Mouse (Mus musculus): ENCODE results near the gene Ripor2.

Ripor2 gene

DNA sequence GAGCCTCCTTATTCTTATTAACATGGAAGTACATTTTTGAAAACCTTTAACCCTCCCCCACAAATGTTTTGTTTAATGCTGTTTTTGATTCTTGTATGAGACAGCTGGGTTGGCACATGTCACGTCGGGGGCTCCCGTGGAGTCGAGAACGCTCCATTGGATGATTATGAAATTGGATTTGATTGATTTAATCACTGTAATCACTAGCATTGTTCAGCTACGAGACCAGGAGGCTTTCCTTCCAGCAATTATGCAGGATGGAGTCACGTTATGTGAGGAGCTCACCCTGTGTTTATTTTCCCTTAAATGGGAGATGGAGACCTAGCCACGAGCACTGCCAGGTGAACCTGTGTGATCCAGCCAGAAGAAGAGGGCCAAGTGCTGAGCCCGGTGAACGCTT, at the start of gene Ripor2:
Ripor2 (plus strand) TSS at position 357 of the 400 bp plus-strand sequence.
- DNase-seq (ENCODE audit: extremely low spot score, low spot score) = no peak

DNA sequence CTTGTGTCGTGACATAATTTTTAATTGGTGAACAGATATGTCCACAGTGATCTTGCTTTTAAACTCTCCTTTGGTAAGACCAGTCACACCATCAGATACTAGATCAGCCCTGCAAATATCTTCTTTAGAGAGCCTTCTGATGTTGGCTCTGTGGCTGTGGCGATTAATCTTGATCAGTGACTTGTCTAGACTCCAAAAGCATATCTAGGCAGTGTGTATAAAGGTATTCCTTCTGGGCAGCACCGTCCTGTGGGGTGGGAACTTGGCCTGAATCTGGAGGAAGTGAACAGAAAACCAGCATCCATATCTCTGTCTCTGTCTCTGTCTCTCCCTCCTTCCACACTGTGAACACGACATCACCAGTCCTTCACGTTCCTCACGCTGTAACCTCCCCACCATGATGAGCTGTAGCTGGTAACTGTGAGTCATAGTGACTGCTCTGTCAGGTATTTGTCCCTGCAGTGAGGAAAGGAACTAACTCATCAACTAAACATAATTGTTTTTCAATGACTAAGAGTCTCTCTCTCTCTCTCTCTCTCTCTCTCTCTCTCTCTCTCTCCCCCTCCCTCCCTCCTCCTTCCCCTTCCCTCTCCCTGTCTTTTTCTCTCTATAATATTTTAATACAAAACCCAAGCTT, 45.3 kb upstream of the Ripor2 start:
- DNase-seq (ENCODE audit: extremely low spot score, low spot score) = no peak

DNA sequence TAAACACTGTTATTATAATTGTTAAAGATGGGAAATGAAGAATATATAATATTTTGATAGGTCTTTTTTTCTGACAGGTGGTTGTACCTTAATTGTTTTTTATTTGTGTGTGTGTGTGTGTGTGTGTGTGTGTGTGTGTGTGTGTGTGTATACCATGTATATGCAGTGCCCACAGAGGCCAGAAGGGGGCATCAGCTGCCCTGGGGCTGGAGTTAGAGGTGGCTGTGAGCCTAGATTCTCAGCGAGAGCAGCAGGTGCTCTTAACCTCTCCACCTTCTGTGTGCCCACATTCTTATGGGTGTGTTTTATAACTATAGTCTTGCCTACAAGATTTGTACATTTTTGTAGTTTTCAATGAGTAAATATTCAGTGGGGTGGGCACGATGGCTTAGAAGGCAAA, 44.0 kb upstream of the Ripor2 start:
- no peak for DNase-seq (ENCODE audit: extremely low spot score, low spot score)

DNA sequence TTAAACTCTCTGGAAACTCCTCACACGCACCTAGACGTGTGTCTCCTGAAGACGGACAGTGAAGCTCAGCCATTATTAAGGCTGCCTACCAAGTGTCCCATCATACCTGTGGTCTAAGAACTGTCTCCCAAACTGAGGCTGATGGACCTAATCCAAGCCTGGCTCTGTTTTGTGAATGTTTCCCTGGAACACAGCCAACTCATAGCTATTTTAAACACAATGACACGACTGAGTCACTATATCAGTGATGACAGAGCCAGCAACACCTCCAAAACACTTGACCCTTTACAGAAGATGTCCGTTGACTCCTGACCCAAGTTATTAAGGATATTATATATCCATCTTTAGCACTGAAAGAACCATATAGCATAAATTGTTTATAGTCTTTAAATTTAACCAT, 43.0 kb upstream of the Ripor2 start:
- no peak for DNase-seq (ENCODE audit: extremely low spot score, low spot score)

DNA sequence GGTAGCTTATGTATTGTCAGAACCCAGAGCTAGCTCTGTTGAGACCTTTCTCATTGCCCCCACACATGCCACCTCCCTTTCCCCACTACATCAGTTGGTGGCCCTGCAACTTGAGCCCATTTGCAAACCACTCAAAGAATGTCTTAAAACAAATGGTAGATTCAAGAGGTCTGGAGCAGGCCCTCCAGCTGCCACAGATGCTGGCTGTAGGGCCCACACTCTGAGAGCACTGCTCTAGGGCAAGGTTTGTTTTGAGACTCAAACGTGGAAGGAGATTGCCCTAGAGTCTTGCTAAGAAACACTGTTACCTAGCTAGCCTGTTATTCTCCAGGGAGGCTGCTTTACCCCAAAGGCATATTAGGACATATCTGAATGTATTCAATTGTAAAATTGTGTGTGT, 36.3 kb upstream of the Ripor2 start:
- DNase-seq (ENCODE audit: extremely low spot score, low spot score) = no peak

DNA sequence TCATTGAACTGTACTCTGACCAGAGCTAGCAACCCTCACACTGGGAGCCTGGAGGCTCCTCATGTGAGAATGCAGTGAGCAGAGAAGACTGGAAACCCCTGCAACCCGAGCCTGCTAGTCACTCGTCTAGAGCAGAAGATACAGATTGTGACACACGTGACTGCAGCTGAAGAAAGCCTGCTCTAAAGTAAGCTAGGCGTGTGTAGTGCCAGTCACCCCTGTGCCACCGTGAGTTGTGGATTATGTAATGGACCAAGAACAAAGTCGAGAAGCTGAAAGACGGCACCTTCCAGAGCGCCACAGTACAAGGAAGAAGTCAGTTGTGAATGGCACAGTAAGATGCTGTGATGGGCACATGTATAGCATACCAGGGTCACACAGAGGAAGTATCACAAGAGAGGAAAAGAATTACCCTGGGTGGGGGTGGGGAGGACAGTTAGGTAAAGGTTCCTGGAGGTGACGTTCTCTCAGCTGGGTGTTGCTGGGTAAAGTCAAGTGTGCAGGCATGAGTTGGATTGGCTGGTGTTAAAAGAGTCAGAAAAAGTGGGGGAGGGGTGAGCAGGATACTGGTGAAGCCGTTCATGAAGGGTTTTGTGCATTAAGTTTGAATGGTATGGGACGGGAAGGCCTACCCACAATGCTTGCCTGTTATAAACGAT, 35.1 kb upstream of the Ripor2 start:
- DNase-seq (ENCODE audit: extremely low spot score, low spot score) = no peak

DNA sequence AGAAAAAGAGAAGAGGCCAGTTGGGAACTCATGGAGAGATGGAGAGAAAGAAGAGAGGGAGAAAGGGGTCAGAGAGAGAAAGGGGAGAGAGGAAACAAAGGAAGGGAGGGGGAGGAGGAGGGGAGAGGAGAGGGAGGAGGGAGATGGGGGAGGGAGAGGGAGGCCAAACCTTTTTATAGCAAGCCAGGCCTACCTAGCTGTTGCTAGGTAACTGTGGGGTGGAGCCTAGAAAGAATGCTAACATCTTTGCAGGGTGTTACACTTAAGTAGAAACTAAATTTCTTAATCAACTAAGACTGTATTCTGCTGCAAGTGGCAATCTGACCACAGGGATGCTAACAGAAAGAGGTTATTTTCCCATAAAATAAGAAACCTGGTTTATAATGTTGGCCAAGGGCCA, 33.1 kb upstream of the Ripor2 start:
- no peak for DNase-seq (ENCODE audit: extremely low spot score, low spot score)

DNA sequence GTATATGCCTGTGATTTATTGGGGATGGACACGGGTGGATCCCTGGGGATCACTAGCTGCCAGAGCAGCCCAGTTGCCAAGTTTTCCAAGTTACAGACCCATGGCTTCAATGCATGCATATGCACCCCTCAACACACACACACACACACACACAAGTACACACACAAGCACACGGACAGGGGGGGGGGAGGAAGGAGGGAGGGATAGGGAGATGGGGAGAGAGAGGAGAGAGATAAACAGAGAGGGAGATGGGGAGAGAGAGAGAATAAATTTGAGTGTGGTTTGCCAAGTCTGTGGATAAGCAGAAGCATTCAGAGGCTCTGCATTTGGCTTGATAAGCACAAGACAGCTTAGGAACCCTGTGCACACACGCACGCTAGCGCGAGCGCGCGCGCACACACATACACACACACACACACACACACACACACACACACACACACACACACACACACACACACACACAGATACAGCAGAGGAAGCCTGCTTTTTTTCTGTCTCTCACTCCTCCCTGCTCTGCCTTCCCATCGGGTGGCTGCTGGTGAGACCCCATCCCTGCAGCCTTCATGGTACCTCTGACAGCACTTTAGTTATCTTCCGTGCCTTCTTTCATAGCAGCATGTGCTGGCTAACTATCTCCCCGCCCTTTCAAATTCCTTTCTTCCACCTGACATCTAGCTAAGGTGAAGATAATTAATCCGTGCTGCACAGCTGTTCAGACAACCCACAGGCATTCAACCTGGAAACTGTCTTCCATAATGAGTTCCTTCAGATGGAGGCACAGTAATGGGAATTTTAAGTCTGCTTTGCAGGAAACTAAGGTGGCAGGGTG, 30.7 kb upstream of the Ripor2 start:
- no peak for DNase-seq (ENCODE audit: extremely low spot score, low spot score)

DNA sequence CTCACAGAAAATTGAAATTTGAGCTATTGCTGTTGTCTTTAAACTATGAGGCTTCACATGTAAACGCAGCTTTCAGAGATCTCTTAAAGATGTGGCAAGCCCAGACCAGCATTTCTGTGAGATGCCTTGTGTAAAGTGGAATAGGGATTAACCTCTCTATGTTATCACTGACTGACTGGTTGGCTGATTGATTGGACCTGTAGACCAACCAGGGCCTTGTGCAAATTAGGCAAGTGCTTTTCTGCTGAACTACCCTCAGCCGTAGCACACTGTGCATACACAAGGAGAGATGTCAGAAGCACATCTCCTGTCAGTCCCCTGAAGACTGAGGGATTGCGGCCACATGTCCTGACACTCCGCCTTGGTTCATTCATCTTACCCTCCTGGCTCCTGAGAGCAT, 29.9 kb upstream of the Ripor2 start:
- DNase-seq (ENCODE audit: extremely low spot score, low spot score) = no peak

DNA sequence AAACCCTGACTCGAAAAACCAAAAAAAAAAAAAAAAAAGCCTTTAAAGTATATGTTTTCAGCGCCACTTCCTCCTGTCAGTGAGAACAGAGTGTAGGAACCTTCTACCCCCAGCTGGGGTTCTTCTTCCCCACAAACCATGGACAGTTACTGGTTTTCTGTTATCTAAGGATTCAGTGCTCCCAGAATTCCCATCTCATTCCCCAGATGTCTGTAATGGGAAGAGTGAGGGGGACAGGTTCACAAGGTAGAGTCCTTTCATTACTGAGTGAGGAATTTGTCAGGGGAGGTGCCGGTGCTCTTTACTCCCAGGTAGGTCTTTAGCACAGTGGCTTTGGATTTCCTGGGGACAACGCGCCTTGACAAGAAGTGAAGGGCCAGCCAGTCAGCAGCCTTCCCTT, 20.6 kb upstream of the Ripor2 start:
- DNase-seq (ENCODE audit: extremely low spot score, low spot score) = no peak

DNA sequence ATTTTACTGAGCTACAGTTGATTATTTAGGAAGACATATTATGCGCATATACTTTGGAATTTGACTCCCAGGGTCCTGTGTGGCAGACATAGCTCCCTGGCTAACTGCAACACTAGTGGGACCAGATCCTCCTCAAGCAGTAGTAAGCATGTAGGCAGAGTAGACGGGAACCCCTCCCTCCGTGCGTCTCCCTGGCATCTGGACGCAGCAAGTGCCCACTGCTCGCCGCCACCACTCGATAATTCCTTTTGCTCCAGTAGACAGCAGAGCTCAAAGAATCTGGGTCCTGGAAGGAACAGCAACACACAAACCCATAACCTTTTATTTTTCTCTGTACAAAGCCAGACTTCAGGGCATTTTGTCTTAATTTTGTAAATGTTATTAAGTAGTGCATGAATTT, 17.3 kb upstream of the Ripor2 start:
- DNase-seq (ENCODE audit: extremely low spot score, low spot score) = no peak

DNA sequence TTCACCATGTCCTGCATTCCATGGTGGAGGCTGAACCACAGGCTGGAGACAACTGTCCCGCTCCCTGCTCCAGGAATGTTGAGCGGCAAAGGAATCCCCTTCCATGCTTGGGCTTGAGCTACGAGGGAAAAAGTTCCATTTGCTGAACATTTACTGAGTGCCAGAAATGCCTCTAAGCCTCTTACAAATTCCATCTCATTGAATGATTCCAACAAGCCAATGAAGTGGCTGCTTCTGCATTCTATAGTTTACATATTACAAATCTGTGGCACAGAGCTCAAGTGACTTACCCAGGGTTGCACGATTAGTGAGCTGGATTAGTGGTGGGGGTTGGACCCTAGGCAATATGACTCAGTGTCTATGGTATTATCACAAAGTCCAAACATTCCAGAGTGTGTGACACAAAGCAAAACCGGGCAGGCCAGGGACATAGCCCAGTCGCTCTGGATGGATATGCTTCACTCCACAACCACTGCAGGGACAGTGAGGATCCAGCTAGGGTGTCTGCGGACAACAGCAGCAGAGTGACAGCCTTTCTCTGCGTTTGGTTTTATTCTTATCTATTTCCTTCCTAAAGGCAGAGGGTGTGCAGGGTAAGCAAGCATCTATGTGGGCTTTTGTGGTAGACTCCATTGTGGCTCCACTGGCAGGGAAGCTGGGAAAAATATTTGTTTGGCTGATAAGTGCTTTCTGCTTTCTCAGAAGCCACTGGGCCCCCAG, 16.6 kb upstream of the Ripor2 start:
- DNase-seq (ENCODE audit: extremely low spot score, low spot score) = no peak

DNA sequence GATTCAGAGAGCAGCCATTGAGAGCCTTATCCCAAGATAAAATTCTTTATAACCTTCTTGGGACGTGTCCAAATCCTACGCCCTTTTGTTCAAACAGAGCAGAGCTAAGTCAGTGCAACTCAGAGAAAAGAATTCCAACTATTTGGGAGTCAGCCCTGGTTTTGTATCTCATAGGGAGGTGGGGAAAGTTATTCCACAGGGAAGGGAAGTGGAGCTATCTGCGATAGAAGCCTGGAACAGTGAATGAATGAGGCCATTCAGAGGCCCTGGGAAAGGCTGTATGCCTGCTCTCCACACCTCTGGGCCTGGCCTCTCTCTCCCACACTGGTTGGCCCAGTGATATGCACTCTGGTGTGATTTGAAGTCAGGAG, 16.1 kb upstream of the Ripor2 start:
- no peak for DNase-seq (ENCODE audit: extremely low spot score, low spot score)

DNA sequence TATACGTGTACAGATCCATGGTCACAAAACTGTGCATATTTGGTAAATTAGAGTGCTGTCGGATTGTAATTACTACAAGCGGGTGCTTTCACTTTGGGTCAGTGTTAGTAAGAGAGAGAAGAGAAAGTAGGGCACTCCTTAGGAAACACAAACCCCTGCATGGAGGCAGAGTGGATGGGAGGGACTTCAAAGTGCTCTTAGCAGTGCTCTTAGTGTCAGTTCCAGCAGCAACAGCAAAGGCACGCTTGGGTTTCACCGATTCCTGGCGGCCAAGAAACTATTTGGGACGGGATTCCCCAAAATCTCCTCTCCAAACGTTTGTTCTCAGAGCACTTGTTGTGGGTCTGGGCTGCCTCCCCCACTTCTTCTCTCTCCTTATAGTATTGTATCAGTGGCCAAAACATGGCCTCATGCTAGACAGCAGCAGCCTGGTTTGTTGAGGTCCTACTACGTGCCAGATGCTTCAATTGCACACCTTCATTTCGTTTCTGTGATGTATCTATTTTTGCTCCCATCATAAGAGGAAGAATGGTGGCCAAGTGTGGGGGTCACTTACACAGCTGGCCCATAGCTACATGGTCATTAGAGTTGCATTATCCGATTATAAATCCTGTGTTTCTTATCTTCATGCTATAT, 14.7 kb upstream of the Ripor2 start:
- no peak for DNase-seq (ENCODE audit: extremely low spot score, low spot score)

DNA sequence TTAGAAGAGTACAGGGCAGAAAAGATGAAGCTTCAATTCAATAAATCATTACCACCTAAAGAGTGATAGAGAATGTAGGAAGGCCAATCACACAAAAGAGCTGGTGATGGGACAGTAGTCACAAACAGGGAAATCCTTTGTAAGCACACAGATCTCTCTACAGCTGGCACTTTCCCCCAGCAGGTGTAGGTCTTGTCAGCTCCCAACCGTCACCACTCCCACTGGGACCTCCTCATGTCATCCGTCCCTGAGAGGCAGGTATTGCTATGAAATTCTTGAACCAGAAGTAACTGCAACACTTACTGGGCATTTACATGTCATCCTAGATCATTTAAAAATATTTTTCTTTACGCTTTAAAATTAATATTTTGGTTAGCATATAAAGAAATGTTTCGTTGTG, 12.9 kb upstream of the Ripor2 start:
- DNase-seq (ENCODE audit: extremely low spot score, low spot score) = no peak

DNA sequence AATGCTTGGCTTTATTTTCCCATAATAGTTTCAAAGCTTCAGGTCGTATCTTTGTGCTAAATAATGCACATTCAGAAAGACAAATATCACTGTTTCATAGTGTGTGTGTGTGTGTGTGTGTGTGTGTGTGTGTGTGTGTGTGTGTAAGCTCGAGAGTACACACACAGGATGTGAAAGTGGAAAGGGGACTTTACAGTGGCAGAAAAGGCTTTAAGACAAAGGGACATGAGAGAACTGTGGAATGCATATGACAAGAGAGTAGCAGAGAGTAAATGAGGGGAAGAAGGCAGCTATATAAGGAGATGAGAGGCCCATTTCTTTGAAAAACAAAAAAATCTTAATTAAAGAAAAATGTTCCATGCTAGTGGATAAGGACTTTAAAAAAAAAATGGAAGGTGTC, 11.3 kb upstream of the Ripor2 start:
- DNase-seq (ENCODE audit: extremely low spot score, low spot score) = no peak

DNA sequence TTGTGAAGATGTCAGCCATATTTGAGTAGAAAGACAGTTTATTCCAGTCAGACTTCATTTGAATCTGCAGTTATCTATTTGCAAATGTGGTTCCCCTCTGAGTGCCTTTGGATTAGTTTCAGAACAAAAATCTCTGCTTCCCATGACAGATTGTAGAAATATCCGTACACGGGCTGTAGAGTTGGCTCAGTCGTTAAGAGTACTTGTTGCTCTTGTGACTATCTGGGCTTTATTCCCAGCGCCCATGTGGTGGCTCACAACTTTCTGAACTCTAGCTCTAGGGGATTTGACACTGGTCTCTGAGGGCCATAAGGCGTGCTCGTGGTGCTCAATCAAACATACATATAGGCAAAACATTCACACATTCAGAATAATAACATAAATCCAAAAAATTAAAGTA, 10.1 kb upstream of the Ripor2 start:
- no peak for DNase-seq (ENCODE audit: extremely low spot score, low spot score)

DNA sequence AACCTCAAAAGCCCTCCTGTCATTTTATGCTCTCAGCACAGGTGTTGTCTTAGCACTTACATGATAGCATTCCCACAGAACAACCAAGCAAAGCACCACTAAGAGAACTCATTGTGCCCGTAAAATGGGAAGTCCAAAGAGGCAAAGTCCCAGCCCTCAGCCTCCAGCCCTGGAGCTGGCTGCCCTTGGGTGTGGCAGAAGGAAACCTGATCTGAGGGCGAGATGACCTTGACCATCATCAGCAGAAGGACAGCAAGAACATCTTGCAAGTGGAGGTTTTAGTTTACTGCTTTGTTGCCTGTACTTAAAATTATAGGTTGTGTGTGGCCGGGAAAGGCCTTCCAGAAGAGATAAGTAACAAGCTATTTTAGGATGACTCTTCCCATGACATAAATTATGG, 6.9 kb upstream of the Ripor2 start:
- DNase-seq (ENCODE audit: extremely low spot score, low spot score) = no peak

DNA sequence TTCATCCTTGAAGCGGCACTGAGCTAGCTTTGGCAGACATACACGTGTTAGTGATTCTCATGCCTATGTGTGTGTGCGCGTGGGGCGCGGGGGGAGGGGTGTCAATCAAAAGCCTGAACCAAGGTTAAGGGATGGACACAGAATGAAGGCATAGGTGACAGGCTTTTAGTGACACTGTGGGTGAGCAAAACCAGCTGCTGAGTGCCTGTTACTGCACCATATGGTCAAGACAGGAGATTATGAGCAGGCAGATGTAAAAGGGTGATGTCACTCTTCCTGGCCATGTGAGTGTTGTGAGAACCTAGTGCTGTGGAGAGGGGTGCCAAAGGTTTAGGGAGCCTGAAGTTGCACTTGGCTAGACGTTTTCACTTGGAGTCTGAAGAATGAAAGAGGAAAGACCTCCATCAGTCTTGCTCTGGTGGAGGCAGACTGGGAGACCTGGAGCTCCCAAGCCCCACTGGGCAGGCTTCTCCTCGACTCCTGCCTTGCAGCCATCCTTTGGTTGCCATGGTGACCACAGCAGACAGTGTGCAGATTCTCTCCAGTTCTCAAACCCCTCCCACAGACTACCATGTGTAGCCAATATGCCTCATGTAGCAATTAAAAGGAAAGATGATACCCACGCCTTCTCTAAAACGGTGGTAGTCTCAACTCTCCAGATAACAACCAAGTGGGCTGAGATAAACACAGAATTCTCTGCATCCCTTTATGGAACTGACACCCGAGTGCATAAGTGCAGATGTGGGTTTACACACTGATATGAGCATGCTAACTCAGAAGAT, 5.5 kb upstream of the Ripor2 start:
- DNase-seq (ENCODE audit: extremely low spot score, low spot score) = peak; percentile 56

DNA sequence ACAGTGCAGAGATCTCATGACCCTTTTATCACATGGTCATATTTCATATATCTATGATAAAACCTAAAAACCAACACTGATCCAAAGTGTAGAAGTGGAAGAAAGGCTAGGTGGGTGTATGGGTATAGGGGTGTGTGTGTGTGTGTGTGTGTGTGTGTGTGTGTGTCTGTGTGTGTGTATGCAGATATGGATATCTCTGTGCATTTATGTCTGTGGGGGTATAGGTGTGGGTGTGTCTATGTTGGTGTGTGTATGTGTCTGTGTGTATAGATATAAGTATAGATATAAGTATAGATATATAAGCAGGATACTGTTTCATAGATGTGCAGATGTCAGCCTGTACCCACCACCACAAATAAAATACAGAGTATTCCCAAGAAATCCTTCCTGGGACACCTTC, 3.7 kb upstream of the Ripor2 start:
- DNase-seq (ENCODE audit: extremely low spot score, low spot score) = no peak

DNA sequence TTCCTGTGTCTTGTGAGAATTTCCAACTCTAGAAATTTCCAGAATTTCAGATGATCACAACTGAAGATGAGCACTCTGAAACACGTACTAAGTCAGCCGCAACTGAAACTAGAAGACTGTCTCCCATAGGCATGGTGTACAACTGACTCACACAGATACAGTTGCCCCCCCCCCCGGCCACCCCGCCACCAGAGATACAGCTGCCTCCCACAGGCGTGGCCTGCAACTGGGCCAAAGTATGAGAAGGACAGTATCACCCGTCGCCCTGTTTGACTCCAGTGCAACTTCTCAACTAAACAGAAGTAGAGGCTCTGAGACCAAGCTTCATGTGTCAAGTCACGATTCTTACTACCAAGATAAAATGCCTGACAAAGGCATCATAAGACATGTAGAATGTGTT, 1.2 kb upstream of the Ripor2 start:
- DNase-seq (ENCODE audit: extremely low spot score, low spot score) = no peak
